Mouse (Mus musculus) heart, embryonic 16.5 days (tissue): ENCODE results near the gene Wdfy2. TPM values are rescaled to one million over a fixed set of nuclear protein-coding genes. Genes with fewer than 3 reads are reported as not detected.

Experiments used
- ATAC-seq: fragments of 200-750 bp; cut with Nextera tagmentation; replicated peaks from 2 replicates; pipeline ENCODE4 v1.8.0; 2017; ENCODE audit warnings: moderate number of reproducible peaks; ENCODE audit not compliant: insufficient read depth, low FRiP score; ENCODE audit errors: extremely low read depth
- H3K27ac ChIP-seq: fragments of 300-500 bp; sonication (generic); 2 replicates; pipeline ENCODE4 v1.5.1; 2014; ENCODE audit warnings: mild to moderate bottlenecking, low read length, control low read depth, moderate library complexity
- H3K27me3 ChIP-seq: fragments of 300-500 bp; sonication (generic); 2 replicates; pipeline ENCODE4 v1.6.1; 2014; ENCODE audit warnings: low read length, mixed read lengths; ENCODE audit not compliant: control insufficient read depth, insufficient read depth
- H3K36me3 ChIP-seq: fragments of 300-500 bp; sonication (generic); 2 replicates; pipeline ENCODE4 v1.6.1; 2014; ENCODE audit not compliant: control insufficient read depth, insufficient read depth
- H3K4me1 ChIP-seq: fragments of 300-500 bp; sonication (generic); 2 replicates; pipeline ENCODE4 v1.6.1; 2014; ENCODE audit warnings: low read length, mixed read lengths; ENCODE audit not compliant: control insufficient read depth, insufficient read depth
- H3K4me2 ChIP-seq: fragments of 300-500 bp; sonication (generic); 2 replicates; pipeline ENCODE4 v1.6.1; 2014; ENCODE audit warnings: low read depth, mild to moderate bottlenecking, control low read depth, low read length
- H3K4me3 ChIP-seq: fragments of 300-500 bp; sonication (generic); 2 replicates; pipeline ENCODE4 v1.5.1; 2014; ENCODE audit warnings: mild to moderate bottlenecking, control low read depth, low read length
- H3K9ac ChIP-seq: fragments of 300-500 bp; sonication (generic); 2 replicates; pipeline ENCODE4 v1.6.1; 2014; ENCODE audit warnings: low read length, control low read depth
- H3K9me3 ChIP-seq: fragments of 300-500 bp; sonication (generic); replicated peaks from 2 replicates; pipeline ENCODE4 v1.6.1; 2016; ENCODE audit warnings: low read length; ENCODE audit not compliant: control insufficient read depth
- WGBS: fragments of 180-500 bp; shearing (Covaris S2); extraction: QIAGEN DNeasy Blood & Tissue Kit; methylation state at CpG from one replicate; pipeline ENCODE4 v1.1.7; 2014; 5-methylcytosine and 5-hydroxymethylcytosine counted together
- polyA plus RNA-seq: library from polyadenylated mRNA; unstranded; fragments of >200 nt; fragmentation: Nextera tagmentation; extraction: Ambion mirVana; gene quantifications from 2 replicates; pipeline ENCODE4 v1.2.1, GENCODE M21; 2015

Wdfy2 gene
- polyA plus RNA-seq, 1 experiment from 2014 or later, result 4.0 TPM

- H3K4me2 ChIP-seq, result no peak overlapping the region
- no peak overlapping the region for H3K27ac ChIP-seq
- no peak overlapping the region for H3K9ac ChIP-seq
- peaks cover 12% of the 10 kb centered on the region for H3K4me1 ChIP-seq
- ATAC-seq, result no peak
- no peak overlapping the region for H3K4me3 ChIP-seq
- H3K27me3 ChIP-seq, result no peaks in the 10 kb centered on the region
- peaks cover 4% of the 10 kb centered on the region for H3K36me3 ChIP-seq
- peaks cover 6% of the 10 kb centered on the region for H3K9me3 ChIP-seq
- 79% methylated on average over 1 of the region's 1 CpGs for WGBS
Observed at GRCm38 (mm10) chr14:62867576-62867975, 30.1 kb downstream of the Wdfy2 start.

GRCm38 (mm10) chr14:62868254-62868653 is 30.8 kb downstream of the Wdfy2 start:
- ATAC-seq, result no peak
- WGBS, result 38% methylated on average over 3 of the region's 3 CpGs
- H3K4me3 ChIP-seq, result no peak overlapping the region
- no peak overlapping the region for H3K27ac ChIP-seq
- H3K9me3 ChIP-seq, result peaks cover 6% of the 10 kb centered on the region
- H3K9ac ChIP-seq, result no peak overlapping the region
- peaks cover 4% of the 10 kb centered on the region for H3K36me3 ChIP-seq
- peaks cover 12% of the 10 kb centered on the region for H3K4me1 ChIP-seq
- H3K27me3 ChIP-seq, result no peaks in the 10 kb centered on the region
- H3K4me2 ChIP-seq, result no peak overlapping the region

- peak overlapping the region; percentile 5; the same call in 1 of the 2 replicates for H3K27ac ChIP-seq
- ATAC-seq, result no peak
- H3K36me3 ChIP-seq, result peaks cover 4% of the 10 kb centered on the region
- peaks cover 6% of the 10 kb centered on the region for H3K9me3 ChIP-seq
- H3K4me1 ChIP-seq, result peaks cover 7% of the 10 kb centered on the region; the same call in 1 of the 2 replicates
- WGBS, result 89% methylated on average over 7 of the region's 7 CpGs
- no peak overlapping the region for H3K4me3 ChIP-seq
- H3K9ac ChIP-seq, result no peak overlapping the region
- no peaks in the 10 kb centered on the region for H3K27me3 ChIP-seq
- no peak overlapping the region for H3K4me2 ChIP-seq
Observed at GRCm38 (mm10) chr14:62870238-62870638, 32.8 kb downstream of the Wdfy2 start.

GRCm38 (mm10) chr14:62871431-62871830 is 34.0 kb downstream of the Wdfy2 start:
- Histone ChIP-seq H3K4me3 (no peak overlapping the region), H3K9me3 (peaks cover 6% of the 10 kb centered on the region), H3K36me3 (peaks cover 4% of the 10 kb centered on the region), H3K4me1 (peaks cover 7% of the 10 kb centered on the region; the same call in 1 of the 2 replicates), H3K4me2 (no peak overlapping the region), H3K27ac (peak overlapping the region; percentile 55), H3K27me3 (no peaks in the 10 kb centered on the region), H3K9ac (no peak overlapping the region)
- no peak for ATAC-seq
- WGBS, result 66% methylated on average over 5 of the region's 5 CpGs

GRCm38 (mm10) chr14:62871932-62872331 is 34.5 kb downstream of the Wdfy2 start:
- peaks cover 4% of the 10 kb centered on the region for H3K36me3 ChIP-seq
- peaks cover 7% of the 10 kb centered on the region; the same call in 1 of the 2 replicates for H3K4me1 ChIP-seq
- peak overlapping the region; percentile 55 for H3K27ac ChIP-seq
- H3K4me3 ChIP-seq, result no peak overlapping the region
- 38% methylated on average over 2 of the region's 2 CpGs for WGBS
- no peaks in the 10 kb centered on the region for H3K27me3 ChIP-seq
- H3K9me3 ChIP-seq, result peaks cover 6% of the 10 kb centered on the region
- 0 out of 2 replicates have a peak, but pooled peaks have one; percentile 43 for ATAC-seq
- H3K4me2 ChIP-seq, result no peak overlapping the region
- H3K9ac ChIP-seq, result no peak overlapping the region

- H3K4me2 ChIP-seq, result no peak overlapping the region
- peaks cover 6% of the 10 kb centered on the region for H3K9me3 ChIP-seq
- WGBS, result 66% methylated on average over 4 of the region's 4 CpGs
- peaks cover 4% of the 10 kb centered on the region for H3K36me3 ChIP-seq
- H3K9ac ChIP-seq, result no peak overlapping the region
- H3K27ac ChIP-seq, result no peak overlapping the region
- H3K27me3 ChIP-seq, result no peaks in the 10 kb centered on the region
- ATAC-seq, result no peak
- no peak overlapping the region for H3K4me3 ChIP-seq
- peaks cover 26% of the 10 kb centered on the region for H3K4me1 ChIP-seq
Observed at GRCm38 (mm10) chr14:62873820-62874219, 36.3 kb downstream of the Wdfy2 start.

GRCm38 (mm10) chr14:62874348-62874747 is 36.9 kb downstream of the Wdfy2 start:
- Histone ChIP-seq H3K4me2 (no peak overlapping the region), H3K27ac (no peak overlapping the region), H3K9me3 (peaks cover 6% of the 10 kb centered on the region), H3K9ac (no peak overlapping the region), H3K4me1 (peaks cover 31% of the 10 kb centered on the region), H3K4me3 (no peak overlapping the region), H3K36me3 (peaks cover 4% of the 10 kb centered on the region), H3K27me3 (no peaks in the 10 kb centered on the region)
- no peak for ATAC-seq
- 88% methylated on average over 8 of the region's 8 CpGs for WGBS

- WGBS, result 19% methylated on average over 6 of the region's 6 CpGs
- no peaks in the 10 kb centered on the region for H3K9me3 ChIP-seq
- H3K27ac ChIP-seq, result peak overlapping the region; percentile 71
- peaks cover 38% of the 10 kb centered on the region for H3K4me1 ChIP-seq
- no peak overlapping the region for H3K4me3 ChIP-seq
- peak; percentile 78 for ATAC-seq
- no peaks in the 10 kb centered on the region for H3K27me3 ChIP-seq
- H3K36me3 ChIP-seq, result no peaks in the 10 kb centered on the region
- H3K9ac ChIP-seq, result no peak overlapping the region
- H3K4me2 ChIP-seq, result peak overlapping the region; percentile 36; the same call in 1 of the 2 replicates
Observed at GRCm38 (mm10) chr14:62878076-62878475, 40.6 kb downstream of the Wdfy2 start.

GRCm38 (mm10) chr14:62878634-62879430 is 41.4 kb downstream of the Wdfy2 start:
- H3K9me3 ChIP-seq, result no peaks in the 10 kb centered on the region
- WGBS, result 48% methylated on average over 7 of the region's 7 CpGs
- no peaks in the 10 kb centered on the region for H3K27me3 ChIP-seq
- H3K4me3 ChIP-seq, result no peak overlapping the region
- H3K36me3 ChIP-seq, result no peaks in the 10 kb centered on the region
- H3K9ac ChIP-seq, result peak overlapping the region; percentile 44
- H3K4me1 ChIP-seq, result peaks cover 38% of the 10 kb centered on the region
- ATAC-seq, result no peak
- no peak overlapping the region for H3K27ac ChIP-seq
- no peak overlapping the region for H3K4me2 ChIP-seq
